Mouse (Mus musculus): ENCODE results near the gene Olfr543.

- TF ChIP-seq CTCF (IDR thresholded peaks at IDR 0.05; ENCODE audit: low read depth): no peak
- TF ChIP-seq EP300 (optimal IDR thresholded peaks at IDR 0.05): no peak
Measured at GRCm38 (mm10) chr7:102446438-102446837, 35.0 kb downstream of the Olfr543 start.
